Mouse (Mus musculus) bone marrow, adult 2 months (tissue): ENCODE measurements around the gene Slc25a47.

ENCODE experiments used
- CTCF ChIP-seq: fragments of 200-500 bp; IDR thresholded peaks from 2 replicates; pipeline ENCODE4 v1.5.1; 2011; ENCODE audit warnings: low read length, control low read depth; ENCODE audit not compliant: control insufficient read depth, insufficient read depth
- POLR2A ChIP-seq: fragments of 200-500 bp; IDR thresholded peaks from 2 replicates; pipeline ENCODE4 v1.6.1; 2011; ENCODE audit warnings: low read depth, mild to moderate bottlenecking, control low read depth, low read length, borderline replicate concordance; ENCODE audit not compliant: control insufficient read depth

GRCm38 (mm10) chr12:108834337-108834736 is 1.5 kb upstream of the Slc25a47 start:
- TF ChIP-seq CTCF (no peak), POLR2A (no peak)
